Mouse (Mus musculus): ENCODE results near the gene Olfr248.

- TF ChIP-seq EP300 (IDR thresholded peaks at IDR 0.05) (no peak), CTCF (IDR thresholded peaks at IDR 0.05) (no peak)
Measured at GRCm38 (mm10) chr1:174434121-174434520, 43.3 kb downstream of the Olfr248 start.
